Mouse (Mus musculus) kidney, embryonic 16.5 days (tissue): ENCODE measurements around the gene Pet100. TPM values are rescaled to one million over a fixed set of nuclear protein-coding genes. Genes with fewer than 3 reads are reported as not detected.
"Not testable (repeated sequence)": the region's sequence is repeated elsewhere in the genome, so short reads cannot be mapped to it uniquely, and the experiment has no call there.

ENCODE experiments used
- ATAC-seq: fragments of 200-750 bp; cut with Nextera tagmentation; 2 replicates; pipeline ENCODE4 v1.8.0; 2017; ENCODE audit warnings: moderate TSS enrichment; ENCODE audit not compliant: low FRiP score, low TSS enrichment
- H3K27ac ChIP-seq: fragments of 300-500 bp; sonication (generic); 2 replicates; pipeline ENCODE4 v1.5.1; 2014; ENCODE audit warnings: low read length
- H3K27me3 ChIP-seq: fragments of 300-500 bp; sonication (generic); 2 replicates; pipeline ENCODE4 v1.6.1; 2014; ENCODE audit warnings: low read length, control low read depth, mixed read lengths; ENCODE audit not compliant: insufficient read depth
- H3K36me3 ChIP-seq: fragments of 300-500 bp; sonication (generic); 2 replicates; pipeline ENCODE4 v1.6.1; 2014; ENCODE audit warnings: low read length, control low read depth, mixed read lengths; ENCODE audit not compliant: insufficient read depth
- H3K4me1 ChIP-seq: fragments of 300-500 bp; sonication (generic); 2 replicates; pipeline ENCODE4 v1.6.1; 2014; ENCODE audit warnings: low read length, control low read depth, mixed read lengths; ENCODE audit not compliant: insufficient read depth
- H3K4me2 ChIP-seq: fragments of 300-500 bp; sonication (generic); replicated peaks from 2 replicates; pipeline ENCODE4 v1.6.1; 2014; ENCODE audit warnings: low read depth, low read length
- H3K4me3 ChIP-seq: fragments of 300-500 bp; sonication (generic); 2 replicates; pipeline ENCODE4 v1.5.1; 2014; ENCODE audit warnings: mild to moderate bottlenecking, low read length
- H3K9ac ChIP-seq: fragments of 300-500 bp; sonication (generic); replicated peaks from 2 replicates; pipeline ENCODE4 v1.6.1; 2014; ENCODE audit warnings: low read length
- H3K9me3 ChIP-seq: fragments of 300-500 bp; sonication (generic); 2 replicates; pipeline ENCODE4 v1.6.1; 2016; ENCODE audit warnings: low read length, control low read depth
- WGBS: fragments of 180-500 bp; shearing (Covaris S2); extraction: QIAGEN DNeasy Blood & Tissue Kit; methylation state at CpG from one replicate; pipeline ENCODE4 v1.1.7; 2014; 5-methylcytosine and 5-hydroxymethylcytosine counted together
- polyA plus RNA-seq: library from polyadenylated mRNA; unstranded; fragments of >200 nt; fragmentation: Nextera tagmentation; extraction: Ambion mirVana; gene quantifications from 2 replicates; pipeline ENCODE4 v1.2.1, GENCODE M21; 2015

The Pet100 gene
- polyA plus RNA-seq = 85.9 and 90.4 TPM in 2 replicates

- H3K36me3 ChIP-seq = peaks cover 15% of the 10 kb centered on the region
- H3K9ac ChIP-seq = peak within 1 kb of the TSS; percentile 88
- ATAC-seq = peak; percentile 98
- no peak within 1 kb of the TSS for H3K27ac ChIP-seq
- peaks cover 13% of the 10 kb centered on the region for H3K4me1 ChIP-seq
- under 1% methylated on average over 37 of the region's 37 CpGs for WGBS
- peak within 1 kb of the TSS; percentile 81 for H3K4me2 ChIP-seq
- no peaks in the 10 kb centered on the region for H3K27me3 ChIP-seq
- H3K4me3 ChIP-seq = peak within 1 kb of the TSS; percentile 79
- H3K9me3 ChIP-seq = no peaks in the 10 kb centered on the region
Observed at GRCm38 (mm10) chr8:3621199-3621970, at the start of gene Pet100, which contains the start of gene Xab2. Pet100 (plus strand) TSS chr8:3621548. Xab2 (minus strand) TSS chr8:3621316.

- no peaks in the 10 kb centered on the region for H3K9me3 ChIP-seq
Observed at GRCm38 (mm10) chr8:3574546-3574945, 46.8 kb upstream of the Pet100 start.

GRCm38 (mm10) chr8:3576211-3576960, 45.0 kb upstream of the Pet100 start:
- 68% methylated on average over 15 of the region's 15 CpGs for WGBS
- Histone ChIP-seq H3K36me3 (no peaks in the 10 kb centered on the region), H3K4me3 (no peak overlapping the region), H3K4me2 (no peak overlapping the region), H3K27me3 (no peaks in the 10 kb centered on the region), H3K9me3 (no peaks in the 10 kb centered on the region), H3K9ac (no peak overlapping the region), H3K27ac (no peak overlapping the region), H3K4me1 (no peaks in the 10 kb centered on the region)
- ATAC-seq = no peak

More at GRCm38 (mm10) chr8:3574546-3574945, 46.8 kb upstream of the Pet100 start:
- Histone ChIP-seq H3K4me3 (no peak overlapping the region), H3K4me1 (no peaks in the 10 kb centered on the region), H3K4me2 (no peak overlapping the region), H3K9ac (no peak overlapping the region), H3K36me3 (no peaks in the 10 kb centered on the region), H3K27ac (no peak overlapping the region), H3K27me3 (no peaks in the 10 kb centered on the region)
- WGBS = 97% methylated on average over 3 of the region's 3 CpGs
- ATAC-seq = no peak

- H3K9ac ChIP-seq = no peak overlapping the region
- 73% methylated on average over 9 of the region's 9 CpGs for WGBS
- ATAC-seq = peak; percentile 72
Observed at GRCm38 (mm10) chr8:3579390-3580364, 41.7 kb upstream of the Pet100 start.

GRCm38 (mm10) chr8:3581961-3582360, 39.4 kb upstream of the Pet100 start:
- 93% methylated on average over 1 of the region's 3 CpGs for WGBS
- ATAC-seq, H3K36me3 ChIP-seq, H3K4me3 ChIP-seq, H3K4me2 ChIP-seq, H3K4me1 ChIP-seq, H3K9me3 ChIP-seq, H3K27ac ChIP-seq, H3K27me3 ChIP-seq, H3K9ac ChIP-seq: not testable (repeated sequence)

More at GRCm38 (mm10) chr8:3579390-3580364, 41.7 kb upstream of the Pet100 start:
- Histone ChIP-seq H3K27me3 (no peaks in the 10 kb centered on the region), H3K4me3 (no peak overlapping the region), H3K9me3 (no peaks in the 10 kb centered on the region), H3K36me3 (no peaks in the 10 kb centered on the region), H3K27ac (no peak overlapping the region), H3K4me1 (no peaks in the 10 kb centered on the region), H3K4me2 (no peak overlapping the region)

GRCm38 (mm10) chr8:3586452-3586851, 34.9 kb upstream of the Pet100 start:
- no peak overlapping the region for H3K9ac ChIP-seq
- H3K4me2 ChIP-seq = no peak overlapping the region
- no peak overlapping the region for H3K4me3 ChIP-seq
- no peaks in the 10 kb centered on the region for H3K4me1 ChIP-seq
- WGBS = 97% methylated on average over 2 of the region's 2 CpGs
- H3K27ac ChIP-seq = no peak overlapping the region
- no peaks in the 10 kb centered on the region for H3K36me3 ChIP-seq
- ATAC-seq = no peak
- H3K27me3 ChIP-seq = peaks cover 9% of the 10 kb centered on the region
- no peaks in the 10 kb centered on the region for H3K9me3 ChIP-seq

- H3K27ac ChIP-seq = peak within 1 kb of the TSS; percentile 83
- peak within 1 kb of the TSS; percentile 83 for H3K4me3 ChIP-seq
- no peaks in the 10 kb centered on the region for H3K4me1 ChIP-seq
- H3K9me3 ChIP-seq = no peaks in the 10 kb centered on the region
- peak within 1 kb of the TSS; percentile 84 for H3K9ac ChIP-seq
- ATAC-seq = no peak
- 2% methylated on average over 7 of the region's 7 CpGs for WGBS
- H3K27me3 ChIP-seq = peaks cover 9% of the 10 kb centered on the region
- H3K36me3 ChIP-seq = no peaks in the 10 kb centered on the region
- H3K4me2 ChIP-seq = peak within 1 kb of the TSS; percentile 86
Observed at GRCm38 (mm10) chr8:3586993-3587390, 34.4 kb upstream of the Pet100 start, which contains the start of gene Camsap3. Camsap3 (plus strand) TSS chr8:3587293.

- Histone ChIP-seq H3K9me3 (no peaks in the 10 kb centered on the region), H3K27me3 (peaks cover 9% of the 10 kb centered on the region), H3K4me2 (peak overlapping the region; percentile 86), H3K4me3 (peak overlapping the region; percentile 83), H3K9ac (peak overlapping the region; percentile 84), H3K36me3 (no peaks in the 10 kb centered on the region), H3K4me1 (no peaks in the 10 kb centered on the region), H3K27ac (peak overlapping the region; percentile 83)
- WGBS = under 1% methylated on average over 74 of the region's 77 CpGs
- ATAC-seq = peak; percentile 82
Observed at GRCm38 (mm10) chr8:3587391-3588257, 33.7 kb upstream of the Pet100 start.
